Mouse (Mus musculus) brain, embryonic 14.5 days (tissue): ENCODE measurements around the gene Rad51b.

Source experiments
- CTCF ChIP-seq: fragments of 200-500 bp; IDR thresholded peaks from 2 replicates; pipeline ENCODE4 v1.5.1; 2012; ENCODE audit warnings: inconsistent platforms, mild to moderate bottlenecking, moderate library complexity, borderline replicate concordance; ENCODE audit not compliant: insufficient read depth, insufficient read length; ENCODE audit errors: extremely low read depth
- POLR2A ChIP-seq: fragments of 200-500 bp; IDR thresholded peaks from 2 replicates; pipeline ENCODE4 v1.6.1; 2012; ENCODE audit warnings: mild to moderate bottlenecking, inconsistent platforms, borderline replicate concordance; ENCODE audit not compliant: poor library complexity, insufficient read depth, insufficient read length, severe bottlenecking; ENCODE audit errors: extremely low read depth

DNA sequence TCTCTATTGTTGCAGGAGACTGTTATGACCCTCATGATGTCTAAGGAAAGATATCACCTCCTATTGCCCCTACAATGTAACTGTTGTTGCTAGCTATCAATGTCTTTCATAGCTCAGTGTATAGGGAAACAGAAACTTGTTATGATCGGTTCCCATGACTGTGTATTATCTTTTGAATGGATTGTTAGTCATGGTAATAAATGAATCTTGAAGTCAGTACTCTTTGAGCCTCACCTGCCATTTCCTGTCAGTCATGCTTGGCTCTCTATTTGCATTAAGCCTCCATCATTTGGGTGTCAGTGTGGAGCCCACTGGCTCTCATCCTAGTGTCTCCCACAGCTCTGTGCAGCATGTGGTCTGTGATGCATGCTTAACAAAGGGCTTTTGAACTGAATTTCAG lies 326.2 kb downstream of the Rad51b start:
- TF ChIP-seq CTCF (no peak), POLR2A (no peak)
